Mouse (Mus musculus) neural tube, embryonic 12.5 days (tissue): ENCODE measurements around the gene Arl4c. TPM values are rescaled to one million over a fixed set of nuclear protein-coding genes. Genes with fewer than 3 reads are reported as not detected.

ENCODE experiments used
- ATAC-seq: fragments of 200-750 bp; cut with Nextera tagmentation; 2 replicates; pipeline ENCODE4 v1.8.0; 2017; ENCODE audit warnings: low read depth, mild to moderate bottlenecking, moderate TSS enrichment, moderate library complexity; ENCODE audit not compliant: low FRiP score
- H3K27ac ChIP-seq: fragments of 300-500 bp; sonication (generic); 2 replicates; pipeline ENCODE4 v1.5.1; 2016
- H3K27me3 ChIP-seq: fragments of 300-500 bp; sonication (generic); replicated peaks from 2 replicates; pipeline ENCODE4 v1.6.1; 2016; ENCODE audit warnings: mild to moderate bottlenecking
- H3K36me3 ChIP-seq: fragments of 300-500 bp; sonication (generic); 2 replicates; pipeline ENCODE4 v1.6.1; 2016; ENCODE audit warnings: mild to moderate bottlenecking
- H3K4me1 ChIP-seq: fragments of 300-500 bp; sonication (generic); 2 replicates; pipeline ENCODE4 v1.6.1; 2016
- H3K4me2 ChIP-seq: fragments of 300-500 bp; sonication (generic); replicated peaks from 2 replicates; pipeline ENCODE4 v1.6.1; 2016; ENCODE audit warnings: mild to moderate bottlenecking
- H3K4me3 ChIP-seq: fragments of 300-500 bp; sonication (generic); 2 replicates; pipeline ENCODE4 v1.5.1; 2016
- H3K9ac ChIP-seq: fragments of 300-500 bp; sonication (generic); 2 replicates; pipeline ENCODE4 v1.6.1; 2016; ENCODE audit warnings: mild to moderate bottlenecking
- H3K9me3 ChIP-seq: fragments of 300-500 bp; sonication (generic); 2 replicates; pipeline ENCODE4 v1.6.1; 2016; ENCODE audit warnings: mild to moderate bottlenecking
- WGBS: fragments of 180-500 bp; shearing (Covaris S2); methylation state at CpG from one replicate; pipeline ENCODE4 v1.1.7; 2016; 5-methylcytosine and 5-hydroxymethylcytosine counted together
- polyA plus RNA-seq: library from polyadenylated mRNA; unstranded; fragments of >200 nt; fragmentation: Nextera tagmentation; extraction: Ambion mirVana; gene quantifications from 2 replicates; pipeline ENCODE4 v1.2.1, GENCODE M21; 2016

Gene Arl4c
- polyA plus RNA-seq: 44.0 and 47.5 TPM in 2 replicates

DNA sequence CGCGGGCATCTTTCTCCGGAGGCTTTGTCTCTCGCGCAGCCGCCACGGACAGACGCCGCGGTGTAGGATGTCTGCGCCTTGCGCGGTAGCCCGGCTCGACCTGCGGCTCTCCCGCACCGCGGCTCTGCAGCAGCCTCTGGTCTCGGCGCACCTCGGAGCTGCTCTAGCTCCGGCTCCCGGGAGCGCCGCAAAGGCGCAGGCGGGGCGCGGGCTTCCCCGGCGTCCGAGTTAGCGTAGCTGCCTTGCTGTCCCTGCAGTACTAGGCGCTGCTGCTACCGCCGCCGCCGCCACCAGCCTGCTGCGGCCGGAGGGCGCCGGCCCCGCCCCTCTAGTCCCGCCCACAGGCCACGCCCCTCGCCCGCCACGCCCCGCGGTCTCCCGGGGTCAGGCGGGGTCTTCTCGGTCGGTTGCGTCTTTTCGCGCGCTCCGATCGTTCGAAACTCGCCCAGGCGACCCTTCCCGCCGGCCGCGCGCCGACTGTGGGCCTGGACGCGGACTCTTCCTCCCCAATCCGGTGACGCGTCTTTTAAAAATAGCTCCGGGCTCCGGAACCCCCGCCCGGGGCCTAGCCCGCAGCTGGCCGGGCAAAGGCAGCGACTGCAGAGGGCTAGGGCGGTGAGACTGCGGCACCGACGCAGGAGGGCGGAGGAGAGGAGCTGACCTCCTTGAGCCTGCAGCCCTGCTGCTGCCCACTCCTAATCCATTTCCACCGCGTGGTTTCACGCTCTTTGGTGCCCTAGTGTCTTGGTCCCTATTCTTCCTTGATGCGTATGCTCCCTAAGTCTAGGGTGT lies at the start of gene Arl4c:
Gene Arl4c (minus strand): TSS at position 352 of the 792 bp plus-strand sequence.
- H3K27ac ChIP-seq: peak within 1 kb of the TSS; percentile 96
- peak; percentile 83 for ATAC-seq
- H3K27me3 ChIP-seq: no peaks in the 10 kb centered on the region
- under 1% methylated on average over 91 of the region's 91 CpGs for WGBS
- H3K9me3 ChIP-seq: no peaks in the 10 kb centered on the region
- H3K4me3 ChIP-seq: peak within 1 kb of the TSS; percentile 99
- peaks cover 29% of the 10 kb centered on the region for H3K4me1 ChIP-seq
- H3K36me3 ChIP-seq: peaks cover 8% of the 10 kb centered on the region
- peak within 1 kb of the TSS; percentile 98 for H3K9ac ChIP-seq
- peak within 1 kb of the TSS; percentile 69 for H3K4me2 ChIP-seq

DNA sequence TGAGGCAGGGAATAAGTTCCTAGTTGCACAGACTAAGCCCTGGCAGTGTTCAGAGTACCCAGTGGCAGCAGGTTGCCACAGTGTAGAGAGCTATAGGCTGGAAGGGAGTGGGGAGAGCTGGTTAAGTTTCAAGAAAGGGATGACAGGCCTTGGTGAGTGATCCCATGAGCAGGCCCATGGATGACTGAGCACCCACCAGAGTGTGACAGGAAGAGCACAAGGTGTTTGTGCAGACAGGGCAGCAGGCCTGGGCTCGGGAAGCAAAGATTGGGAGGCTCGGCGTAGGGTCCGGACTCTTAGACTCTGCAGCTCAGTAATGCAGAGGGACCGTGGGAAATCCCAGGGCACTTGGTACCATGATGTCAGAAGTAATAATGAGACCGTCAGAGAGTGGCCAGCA lies 49.3 kb upstream of the Arl4c start:
- no peaks in the 10 kb centered on the region; the same call in 1 of the 2 replicates for H3K27me3 ChIP-seq
- no peak overlapping the region for H3K27ac ChIP-seq
- H3K9me3 ChIP-seq: no peaks in the 10 kb centered on the region
- H3K4me1 ChIP-seq: peaks cover 11% of the 10 kb centered on the region
- H3K4me3 ChIP-seq: no peak overlapping the region
- WGBS: 84% methylated on average over 6 of the region's 6 CpGs
- ATAC-seq: no peak
- no peak overlapping the region for H3K9ac ChIP-seq
- no peak overlapping the region for H3K4me2 ChIP-seq
- no peaks in the 10 kb centered on the region for H3K36me3 ChIP-seq

DNA sequence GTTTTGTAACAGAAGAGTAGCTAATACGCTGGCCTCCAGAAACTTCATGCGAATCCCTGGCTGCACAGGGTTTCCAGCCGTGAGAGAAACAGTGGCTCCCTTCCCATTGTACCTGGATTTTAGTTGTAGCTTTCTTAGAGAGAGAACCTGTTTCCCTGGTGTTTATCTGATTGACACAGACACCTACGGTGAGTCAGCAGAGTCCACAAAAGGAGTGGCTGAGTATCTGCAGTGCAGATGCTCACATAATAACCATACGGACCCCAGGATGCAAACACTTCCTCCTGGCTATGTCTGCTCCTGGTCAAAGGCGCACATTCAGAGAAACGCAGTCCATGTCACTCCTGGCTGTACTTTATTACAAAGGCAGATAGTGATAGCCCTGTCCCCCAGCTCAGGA lies 48.6 kb upstream of the Arl4c start:
- no peaks in the 10 kb centered on the region; the same call in 1 of the 2 replicates for H3K27me3 ChIP-seq
- no peak overlapping the region for H3K4me2 ChIP-seq
- H3K9ac ChIP-seq: no peak overlapping the region
- H3K4me3 ChIP-seq: no peak overlapping the region
- no peak for ATAC-seq
- H3K36me3 ChIP-seq: no peaks in the 10 kb centered on the region
- WGBS: 84% methylated on average over 7 of the region's 7 CpGs
- H3K4me1 ChIP-seq: peaks cover 11% of the 10 kb centered on the region
- H3K9me3 ChIP-seq: no peaks in the 10 kb centered on the region
- H3K27ac ChIP-seq: no peak overlapping the region

DNA sequence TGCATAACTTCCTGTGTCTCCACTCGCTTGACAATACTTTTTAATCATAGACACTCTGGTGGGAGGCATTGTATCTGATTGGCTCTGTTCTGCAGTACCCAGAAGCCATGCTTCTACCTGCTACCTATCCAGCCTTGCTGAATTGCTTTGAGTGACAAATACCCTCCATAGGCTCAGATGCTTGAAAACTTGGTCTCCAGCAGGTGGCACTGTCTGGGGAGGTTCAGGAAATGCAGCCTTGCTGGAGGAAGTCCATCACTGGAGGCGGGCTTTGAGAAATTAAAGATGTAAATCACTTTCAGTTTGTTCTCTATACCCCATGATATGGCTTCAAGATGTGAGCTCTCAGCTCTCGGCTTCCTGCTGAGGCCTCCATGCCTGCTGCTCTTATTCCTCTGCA lies 48.1 kb upstream of the Arl4c start:
- Histone ChIP-seq H3K4me3 (no peak overlapping the region), H3K9ac (no peak overlapping the region), H3K36me3 (no peaks in the 10 kb centered on the region), H3K4me2 (no peak overlapping the region), H3K4me1 (peaks cover 11% of the 10 kb centered on the region), H3K27ac (no peak overlapping the region), H3K27me3 (no peaks in the 10 kb centered on the region; the same call in 1 of the 2 replicates), H3K9me3 (no peaks in the 10 kb centered on the region)
- ATAC-seq: no peak
- WGBS: 86% methylated on average over 3 of the region's 3 CpGs

DNA sequence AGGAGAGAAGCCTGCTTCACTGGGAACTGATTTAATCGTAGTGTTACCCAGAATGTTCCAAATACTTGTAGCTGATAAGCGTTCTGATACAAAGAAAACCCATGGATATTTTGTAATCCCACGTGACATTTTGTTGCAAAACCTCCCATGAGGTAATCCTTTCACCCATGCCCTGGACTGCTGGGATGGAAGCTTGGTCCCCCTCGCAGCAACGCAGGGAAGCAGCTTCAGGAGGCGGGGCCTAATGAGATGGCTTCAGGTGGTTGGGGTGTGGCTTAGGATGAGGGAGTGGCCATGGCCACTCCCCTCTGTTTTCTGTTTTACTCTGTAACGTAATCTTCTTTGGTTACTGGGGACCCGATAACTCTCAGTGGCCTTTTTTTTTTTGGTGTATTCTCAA lies 47.1 kb upstream of the Arl4c start:
- Histone ChIP-seq H3K9me3 (no peaks in the 10 kb centered on the region), H3K36me3 (no peaks in the 10 kb centered on the region), H3K27me3 (no peaks in the 10 kb centered on the region; the same call in 1 of the 2 replicates), H3K9ac (no peak overlapping the region), H3K4me3 (no peak overlapping the region), H3K27ac (no peak overlapping the region), H3K4me1 (peaks cover 11% of the 10 kb centered on the region), H3K4me2 (no peak overlapping the region)
- no peak for ATAC-seq
- 77% methylated on average over 8 of the region's 8 CpGs for WGBS

DNA sequence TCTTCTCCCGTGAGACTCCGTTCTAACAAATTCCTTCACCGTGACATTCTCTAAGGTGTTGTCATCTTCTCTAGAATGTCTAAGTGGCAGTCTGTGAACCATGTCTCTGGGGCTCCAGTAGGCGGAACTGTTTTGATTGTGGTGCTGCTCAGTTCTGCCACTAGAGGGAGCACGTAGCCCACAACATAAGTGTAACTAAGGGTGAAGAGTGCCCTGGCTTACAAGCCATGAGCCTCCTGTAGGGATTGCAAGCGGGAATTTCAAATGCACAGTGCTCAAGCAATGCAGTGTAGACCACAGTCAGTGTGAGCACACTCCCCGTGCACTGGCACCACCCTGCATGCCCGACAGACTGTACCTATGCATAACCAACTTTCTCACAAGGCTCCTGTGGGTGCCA lies 43.2 kb upstream of the Arl4c start:
- Histone ChIP-seq H3K9me3 (no peaks in the 10 kb centered on the region), H3K27me3 (no peaks in the 10 kb centered on the region; the same call in 1 of the 2 replicates), H3K36me3 (no peaks in the 10 kb centered on the region), H3K4me3 (no peak overlapping the region), H3K9ac (no peak overlapping the region), H3K27ac (no peak overlapping the region), H3K4me1 (no peaks in the 10 kb centered on the region), H3K4me2 (no peak overlapping the region)
- WGBS: 11% methylated on average over 8 of the region's 8 CpGs
- peak; percentile 85 for ATAC-seq

DNA sequence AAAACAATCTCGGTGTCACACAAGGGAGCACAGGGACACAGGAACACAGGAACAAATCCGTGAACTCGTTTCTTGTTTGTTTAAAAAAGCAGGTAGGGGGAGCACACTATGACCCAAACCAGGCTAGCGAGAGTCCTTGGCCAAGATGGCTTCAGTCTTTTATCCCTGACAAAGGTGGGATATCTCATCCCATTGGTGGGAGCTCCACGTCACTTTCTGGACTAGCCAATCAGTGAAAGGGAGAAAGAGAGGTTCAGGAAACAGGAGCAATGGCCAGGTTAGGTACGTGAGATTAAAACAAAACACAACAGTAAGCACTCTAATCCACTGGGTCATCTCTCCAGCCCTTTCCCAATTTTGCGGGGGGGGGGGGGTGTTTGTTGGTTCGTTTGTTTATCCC lies 42.2 kb upstream of the Arl4c start:
- no peak overlapping the region for H3K27ac ChIP-seq
- no peak overlapping the region for H3K9ac ChIP-seq
- H3K4me1 ChIP-seq: no peaks in the 10 kb centered on the region
- H3K4me2 ChIP-seq: no peak overlapping the region
- no peaks in the 10 kb centered on the region for H3K9me3 ChIP-seq
- WGBS: 79% methylated on average over 8 of the region's 8 CpGs
- H3K36me3 ChIP-seq: no peaks in the 10 kb centered on the region
- no peak for ATAC-seq
- H3K27me3 ChIP-seq: no peaks in the 10 kb centered on the region; the same call in 1 of the 2 replicates
- H3K4me3 ChIP-seq: no peak overlapping the region

DNA sequence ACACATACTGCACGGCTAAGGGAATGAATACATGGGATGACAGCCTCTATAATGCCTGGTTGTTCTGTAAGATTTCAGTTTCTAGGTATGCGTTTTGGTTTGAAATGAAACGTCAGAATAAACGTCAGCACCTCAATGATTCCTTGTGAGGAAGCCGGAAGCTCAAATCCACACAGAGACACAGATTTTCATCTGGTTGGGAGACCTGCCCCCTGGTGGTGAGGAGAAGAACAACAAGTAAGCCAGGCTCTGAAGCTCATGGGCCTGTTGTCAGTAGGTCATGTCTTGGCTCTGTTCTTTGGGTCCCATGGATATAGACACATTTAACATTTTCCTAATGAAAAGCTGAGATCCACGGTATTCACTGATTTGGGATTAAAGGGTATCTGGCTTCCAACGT lies 40.4 kb upstream of the Arl4c start:
- Histone ChIP-seq H3K27me3 (no peaks in the 10 kb centered on the region; the same call in 1 of the 2 replicates), H3K27ac (no peak overlapping the region), H3K36me3 (no peaks in the 10 kb centered on the region), H3K4me3 (no peak overlapping the region), H3K4me2 (no peak overlapping the region), H3K4me1 (no peaks in the 10 kb centered on the region), H3K9me3 (no peaks in the 10 kb centered on the region), H3K9ac (no peak overlapping the region)
- no peak for ATAC-seq
- WGBS: 56% methylated on average over 7 of the region's 7 CpGs

DNA sequence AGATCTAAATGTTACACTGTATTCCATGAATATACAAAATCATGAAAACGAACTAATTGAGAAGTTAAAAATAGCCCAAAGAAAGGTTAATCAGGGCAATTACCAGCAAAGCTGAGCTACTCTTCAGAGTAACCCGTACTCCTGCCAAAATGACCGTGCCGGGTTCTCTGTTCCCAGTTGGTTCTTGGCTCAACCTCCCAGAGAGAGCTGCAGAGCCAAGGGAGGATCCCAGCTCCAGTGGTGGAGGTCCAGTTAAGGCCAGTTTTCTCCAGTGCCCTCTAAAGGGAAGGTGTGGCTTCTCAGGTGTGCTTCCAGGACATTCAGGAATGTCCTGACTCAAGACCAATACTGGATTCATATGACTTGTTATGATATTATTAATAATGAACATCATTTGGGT lies 37.5 kb upstream of the Arl4c start:
- Histone ChIP-seq H3K36me3 (no peaks in the 10 kb centered on the region), H3K9me3 (no peaks in the 10 kb centered on the region), H3K4me3 (no peak overlapping the region), H3K4me2 (no peak overlapping the region), H3K4me1 (no peaks in the 10 kb centered on the region), H3K9ac (no peak overlapping the region), H3K27me3 (no peaks in the 10 kb centered on the region), H3K27ac (no peak overlapping the region)
- 92% methylated on average over 4 of the region's 4 CpGs for WGBS
- ATAC-seq: no peak

DNA sequence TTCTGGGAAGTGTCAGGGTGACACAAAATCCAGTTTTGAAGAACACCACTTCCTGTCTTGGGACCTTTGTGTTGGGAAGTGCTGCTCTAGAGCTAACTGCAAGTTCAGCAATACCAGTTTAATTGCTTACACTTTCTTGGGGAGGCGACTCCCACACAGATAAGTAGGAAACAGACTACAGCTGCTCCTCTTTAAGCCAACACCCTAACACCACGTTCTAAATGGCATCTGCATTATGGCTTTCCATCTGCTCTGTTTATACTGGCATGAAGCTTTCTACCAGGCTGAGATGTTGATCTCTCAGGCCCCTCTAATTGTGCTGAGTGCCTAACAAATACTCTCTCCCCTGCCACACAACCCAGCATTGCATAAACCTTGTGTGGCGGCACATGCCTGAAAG lies 36.9 kb upstream of the Arl4c start:
- H3K4me1 ChIP-seq: no peaks in the 10 kb centered on the region
- no peak overlapping the region for H3K9ac ChIP-seq
- H3K27ac ChIP-seq: no peak overlapping the region
- WGBS: 81% methylated on average over 3 of the region's 3 CpGs
- H3K36me3 ChIP-seq: no peaks in the 10 kb centered on the region
- no peak overlapping the region for H3K4me2 ChIP-seq
- no peaks in the 10 kb centered on the region for H3K9me3 ChIP-seq
- no peaks in the 10 kb centered on the region for H3K27me3 ChIP-seq
- no peak overlapping the region for H3K4me3 ChIP-seq
- no peak for ATAC-seq

DNA sequence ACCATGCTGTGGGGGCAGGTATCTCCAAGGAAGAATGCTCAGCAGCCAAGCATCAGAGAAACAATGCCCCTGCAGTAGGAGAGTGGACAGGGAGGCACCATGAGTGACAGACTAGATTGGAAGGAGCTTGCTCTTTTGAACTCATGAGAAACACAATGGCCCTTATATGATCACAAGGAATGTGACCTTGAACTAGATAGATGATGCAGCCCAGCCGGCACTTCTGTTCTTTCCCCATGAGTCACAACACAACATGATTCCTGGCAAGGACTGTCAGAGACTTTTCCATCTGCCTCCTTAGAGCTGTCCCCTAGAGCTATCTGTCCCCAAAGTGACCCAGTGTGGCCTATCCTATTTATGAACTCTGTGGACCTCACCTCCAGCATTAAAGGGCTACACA lies 27.5 kb upstream of the Arl4c start:
- H3K36me3 ChIP-seq: no peaks in the 10 kb centered on the region
- H3K27ac ChIP-seq: no peak overlapping the region
- H3K4me2 ChIP-seq: no peak overlapping the region
- H3K27me3 ChIP-seq: no peaks in the 10 kb centered on the region
- H3K9me3 ChIP-seq: no peaks in the 10 kb centered on the region
- 84% methylated on average over 1 of the region's 1 CpGs for WGBS
- no peak overlapping the region for H3K9ac ChIP-seq
- no peak overlapping the region for H3K4me3 ChIP-seq
- ATAC-seq: no peak
- no peaks in the 10 kb centered on the region for H3K4me1 ChIP-seq

DNA sequence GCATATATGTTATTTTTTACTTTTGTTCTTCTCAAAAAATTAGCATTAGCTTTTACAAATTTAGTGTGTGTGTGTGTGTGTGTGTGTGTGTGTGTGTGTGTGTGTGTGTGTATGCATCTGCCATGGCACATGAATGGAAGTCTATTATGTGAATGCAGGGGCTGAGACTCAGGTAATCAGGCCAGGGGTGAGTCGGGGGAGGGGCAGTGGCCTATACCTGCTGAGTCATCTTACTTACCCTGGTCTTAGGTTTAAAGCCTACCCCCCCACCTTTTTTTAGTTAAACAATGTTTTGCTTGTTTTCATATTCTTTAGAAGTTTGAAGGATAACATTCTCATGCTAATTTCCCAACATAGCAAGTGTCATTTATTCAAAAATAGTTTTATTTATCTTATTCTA lies 25.3 kb upstream of the Arl4c start:
- no peaks in the 10 kb centered on the region for H3K9me3 ChIP-seq
- 100% methylated on average over 1 of the region's 1 CpGs for WGBS

DNA sequence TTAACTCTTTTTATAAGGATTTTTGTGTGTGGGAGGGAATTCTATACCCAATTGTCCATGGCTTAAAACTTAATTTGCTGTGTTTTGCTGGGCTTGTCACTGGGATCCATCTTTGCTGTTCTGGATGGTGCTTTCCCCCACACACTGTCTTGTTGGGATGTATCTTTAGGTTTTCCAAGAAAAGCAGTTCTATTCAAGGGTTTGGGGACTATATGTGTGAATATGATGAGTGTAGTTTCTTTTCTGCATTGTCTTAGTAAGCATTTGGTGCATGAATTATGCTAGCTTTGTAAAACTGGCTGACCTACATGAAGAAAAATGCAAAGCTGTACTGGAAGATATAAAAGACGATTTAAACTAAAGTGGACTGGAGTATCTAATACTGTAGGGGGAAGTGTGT lies 23.7 kb upstream of the Arl4c start:
- Histone ChIP-seq H3K36me3 (no peaks in the 10 kb centered on the region), H3K9ac (no peak overlapping the region), H3K27me3 (no peaks in the 10 kb centered on the region), H3K4me1 (no peaks in the 10 kb centered on the region), H3K4me3 (no peak overlapping the region), H3K9me3 (no peaks in the 10 kb centered on the region), H3K27ac (no peak overlapping the region), H3K4me2 (no peak overlapping the region)
- 86% methylated on average over 1 of the region's 1 CpGs for WGBS
- ATAC-seq: no peak

More for the DNA sequence above, 25.3 kb upstream of the Arl4c start:
- no peak for ATAC-seq
- Histone ChIP-seq H3K9ac (no peak overlapping the region), H3K36me3 (no peaks in the 10 kb centered on the region), H3K4me3 (no peak overlapping the region), H3K27me3 (no peaks in the 10 kb centered on the region), H3K4me2 (no peak overlapping the region), H3K27ac (no peak overlapping the region), H3K4me1 (no peaks in the 10 kb centered on the region)
